Mouse (Mus musculus) MEL (cell line): Measurements from ENCODE around the gene Smarca2.

Experiments used
- CTCF ChIP-seq, 3 experiments: IDR thresholded peaks in 2 of 3; conservative IDR thresholded peaks in 1 of 3; 2 replicates each; pipeline ENCODE4 v1.5.1; 2011 to 2012; ENCODE audit warnings: low read length in 3 of 3, low read depth in 2 of 3, mild to moderate bottlenecking in 2 of 3, improper control_type of control experiment in 1 of 3, inconsistent platforms in 1 of 3, mixed read lengths in 1 of 3, moderate library complexity in 1 of 3; ENCODE audit not compliant: control insufficient read depth in 1 of 3, insufficient read depth in 1 of 3, poor library complexity in 1 of 3, severe bottlenecking in 1 of 3
- E2F4 ChIP-seq: IDR thresholded peaks from 2 replicates; pipeline ENCODE4 v1.6.1; 2011; ENCODE audit warnings: low read depth, low read length, improper control_type of control experiment, borderline replicate concordance
- MAX ChIP-seq: IDR thresholded peaks from 2 replicates; pipeline ENCODE4 v1.6.1; 2011; ENCODE audit warnings: low read length, improper control_type of control experiment
- POLR2A ChIP-seq, 2 experiments: IDR thresholded peaks; 2 replicates each; pipeline ENCODE4 v1.6.1; 2011 to 2012; ENCODE audit warnings: low read length in 2 of 2, mild to moderate bottlenecking in 2 of 2, control low read depth in 1 of 2, improper control_type of control experiment in 1 of 2, low read depth in 1 of 2, moderate library complexity in 1 of 2; ENCODE audit not compliant: control insufficient read depth in 1 of 2, insufficient read depth in 1 of 2, poor library complexity in 1 of 2

DNA sequence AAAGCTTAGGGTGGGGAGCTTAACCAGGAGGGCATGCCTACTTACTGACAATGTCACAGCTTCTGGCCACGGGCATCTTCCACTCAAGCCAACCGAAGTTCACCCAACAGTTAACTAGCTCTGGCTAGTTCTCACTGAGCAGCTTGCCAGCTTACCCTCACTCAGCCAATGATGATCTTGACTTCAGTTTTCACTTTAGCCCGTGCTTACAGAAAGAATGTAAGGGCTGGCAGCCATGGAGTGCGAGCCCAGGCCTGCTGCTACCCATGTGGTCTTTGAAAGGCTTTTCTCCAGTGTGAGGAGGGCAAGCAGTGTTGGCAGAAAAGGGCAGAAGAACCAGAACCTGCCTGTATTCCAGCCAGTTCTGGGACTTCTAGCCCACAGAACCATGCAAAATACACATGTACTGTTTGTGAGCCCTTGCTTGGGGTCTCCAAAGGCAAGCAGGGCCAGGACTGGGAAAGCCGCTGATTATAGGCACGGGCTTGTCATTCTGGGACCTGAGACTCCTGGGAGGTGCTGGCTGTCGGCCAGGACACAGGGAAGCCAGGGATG lies 128.8 kb downstream of the Smarca2 start:
- no peak for TF ChIP-seq MAX
- TF ChIP-seq E2F4: no peak
- TF ChIP-seq POLR2A (IDR thresholded peaks at IDR 0.05; ENCODE audit: control insufficient read depth in 1 of 2, insufficient read depth in 1 of 2, low read depth in 1 of 2, low read length in 2 of 2, poor library complexity in 1 of 2): no peak
- TF ChIP-seq CTCF (IDR thresholded peaks at IDR 0.05 in 2 of 3, conservative IDR thresholded peaks at IDR 0.05 in 1 of 3; ENCODE audit: control insufficient read depth in 1 of 3, insufficient read depth in 1 of 3, low read depth in 2 of 3, low read length in 3 of 3, poor library complexity in 1 of 3, severe bottlenecking in 1 of 3): no peak
